Mouse (Mus musculus): ENCODE measurements at regions not wholly inside any gene's neighbourhood (a gene's known extent, or its start where the extent isn't known, plus 50 kb on each side); places are given as distances from the start of the nearest gene placed in this dataset.

- ChIA-PET POLR2A (interaction anchor here in 3 of 4 experiments (0.6 to 10.7 kb wide), 24 partner anchors 9 to 989 kb away, joined by 3 to 380 read pairs (median 8); no protein-coding TSS in a partner anchor), CTCF (interaction anchor here in 3 of 4 experiments (0.7 to 2.1 kb wide), 3 partner anchors 9 to 327 kb away, joined by 6 to 9 read pairs (median 7); no protein-coding TSS in a partner anchor)
Measured at GRCm38 (mm10) chr5:118449893-118450292, 110.6 kb upstream of the Med13l start.

- ChIA-PET CTCF (interaction anchor here in 1 of 4 experiments (0.5 to 0.6 kb wide), 2 partner anchors 109 to 161 kb away, joined by 3 read pairs; no protein-coding TSS in a partner anchor), POLR2A (interaction anchor here (0.5 to 10.7 kb wide), 24 partner anchors 9 to 118 kb away, joined by 3 to 243 read pairs (median 3); no protein-coding TSS in a partner anchor)
Measured at GRCm38 (mm10) chr5:118452052-118452451, 108.4 kb upstream of the Med13l start.

GRCm38 (mm10) chr5:118454096-118454495 lies 106.4 kb upstream of the Med13l start:
- ChIA-PET CTCF (interaction anchor here in 1 of 4 experiments (0.6 kb wide), 1 partner anchor 1217 kb away, joined by 5 read pairs; the partner anchor contains the start of gene Tbx3), POLR2A (interaction anchor here in 3 of 4 experiments (0.9 to 6.5 kb wide), 9 partner anchors 8 to 113 kb away, joined by 3 to 55 read pairs (median 4); no protein-coding TSS in a partner anchor)

- ChIA-PET POLR2A (interaction anchor here in 3 of 4 experiments (0.5 to 6.5 kb wide), 34 partner anchors 8 to 1775 kb away, joined by 3 to 55 read pairs (median 5); no protein-coding TSS in a partner anchor), CTCF (interaction anchor here (0.5 to 1.9 kb wide), 16 partner anchors 10 to 720 kb away, joined by 3 to 7 read pairs (median 4); no protein-coding TSS in a partner anchor)
Measured at GRCm38 (mm10) chr5:118458727-118459390, 101.6 kb upstream of the Med13l start.

GRCm38 (mm10) chr5:118459391-118459792 lies 101.1 kb upstream of the Med13l start:
- CTCF ChIA-PET: interaction anchor here (0.5 to 1.9 kb wide), 16 partner anchors 11 to 938 kb away, joined by 3 to 7 read pairs (median 4); no protein-coding TSS in a partner anchor
- POLR2A ChIA-PET: interaction anchor here (0.5 to 6.5 kb wide), 37 partner anchors 9 to 1209 kb away, joined by 3 to 55 read pairs (median 5); no protein-coding TSS in a partner anchor

- CTCF ChIA-PET: interaction anchor here in 1 of 4 experiments (0.6 kb wide), 1 partner anchor 1104 kb away, joined by 5 read pairs; no protein-coding TSS in a partner anchor
- POLR2A ChIA-PET: interaction anchor here in 2 of 4 experiments (0.8 to 6.2 kb wide), 4 partner anchors 9 to 17 kb away, joined by 3 to 38 read pairs (median 6); no protein-coding TSS in a partner anchor
Measured at GRCm38 (mm10) chr5:118461967-118462366, 98.5 kb upstream of the Med13l start.

- CTCF ChIA-PET: interaction anchor here in 3 of 4 experiments (0.6 to 1.2 kb wide), 7 partner anchors 19 to 1368 kb away, joined by 3 to 9 read pairs (median 3); no protein-coding TSS in a partner anchor
- POLR2A ChIA-PET: interaction anchor here (0.5 to 6.7 kb wide), 38 partner anchors 8 to 249 kb away, joined by 3 to 50 read pairs (median 4); no protein-coding TSS in a partner anchor
Measured at GRCm38 (mm10) chr5:118464931-118465801, 95.3 kb upstream of the Med13l start.

GRCm38 (mm10) chr5:118465991-118466750 lies 94.3 kb upstream of the Med13l start:
- CTCF ChIA-PET: interaction anchor here in 3 of 4 experiments (0.5 to 1.2 kb wide), 5 partner anchors 31 to 1367 kb away, joined by 3 to 6 read pairs (median 4); no protein-coding TSS in a partner anchor
- POLR2A ChIA-PET: interaction anchor here (0.6 to 6.7 kb wide), 25 partner anchors 8 to 248 kb away, joined by 3 to 50 read pairs (median 4); no protein-coding TSS in a partner anchor

- POLR2A ChIA-PET: interaction anchor here in 3 of 4 experiments (0.5 to 6.7 kb wide), 10 partner anchors 9 to 962 kb away, joined by 3 to 50 read pairs (median 3); no protein-coding TSS in a partner anchor
- CTCF ChIA-PET: interaction anchor here in 2 of 4 experiments (0.6 kb wide), 2 partner anchors 14 to 33 kb away, joined by 4 to 6 read pairs; no protein-coding TSS in a partner anchor
Measured at GRCm38 (mm10) chr5:118468739-118469138, 91.7 kb upstream of the Med13l start.

GRCm38 (mm10) chr5:118471569-118471968 lies 88.9 kb upstream of the Med13l start:
- ChIA-PET CTCF (interaction anchor here in 1 of 4 experiments (0.7 kb wide), 1 partner anchor 106 kb away, joined by 4 read pairs; no protein-coding TSS in a partner anchor), POLR2A (interaction anchor here in 2 of 4 experiments (0.7 to 3.9 kb wide), 9 partner anchors 9 to 263 kb away, joined by 3 to 17 read pairs (median 6); no protein-coding TSS in a partner anchor)

- POLR2A ChIA-PET: interaction anchor here (0.7 to 3.9 kb wide), 18 partner anchors 8 to 262 kb away, joined by 3 to 17 read pairs (median 6); no protein-coding TSS in a partner anchor
- CTCF ChIA-PET: interaction anchor here in 2 of 4 experiments (0.6 to 0.8 kb wide), 4 partner anchors 26 to 439 kb away, joined by 3 to 5 read pairs (median 4); no protein-coding TSS in a partner anchor
Measured at GRCm38 (mm10) chr5:118472291-118472690, 88.2 kb upstream of the Med13l start.

- CTCF ChIA-PET: interaction anchor here in 2 of 4 experiments (0.6 to 1.2 kb wide), 3 partner anchors 14 to 184 kb away, joined by 3 to 4 read pairs (median 3); no protein-coding TSS in a partner anchor
- POLR2A ChIA-PET: interaction anchor here (0.5 to 3.9 kb wide), 29 partner anchors 7 to 1080 kb away, joined by 3 to 17 read pairs (median 5); no protein-coding TSS in a partner anchor
Measured at GRCm38 (mm10) chr5:118473128-118473730, 87.2 kb upstream of the Med13l start.

- CTCF ChIA-PET: no interaction called here
- POLR2A ChIA-PET: interaction anchor here in 3 of 4 experiments (0.8 to 1.7 kb wide), 11 partner anchors 11 to 158 kb away, joined by 3 to 5 read pairs (median 4); no protein-coding TSS in a partner anchor
Measured at GRCm38 (mm10) chr5:118476597-118476996, 83.9 kb upstream of the Med13l start.

GRCm38 (mm10) chr5:118477131-118478119 lies 83.1 kb upstream of the Med13l start:
- ChIA-PET POLR2A (interaction anchor here (0.6 to 8.6 kb wide), 28 partner anchors 9 to 159 kb away, joined by 3 to 79 read pairs (median 4); no protein-coding TSS in a partner anchor), CTCF (interaction anchor here in 1 of 4 experiments (2.0 kb wide), 1 partner anchor 41 kb away, joined by 8 read pairs; no protein-coding TSS in a partner anchor)
